Mouse (Mus musculus) ES-Bruce4 (cell line): Measurements from ENCODE around the gene Syne3.

ENCODE experiments used
- CTCF ChIP-seq: IDR thresholded peaks from one replicate; pipeline ENCODE4 v1.8.1; 2011; ENCODE audit warnings: low read depth, low read length
- EP300 ChIP-seq: IDR thresholded peaks from 2 replicates; pipeline ENCODE4 v1.6.1; 2011; ENCODE audit warnings: low read depth, low read length; ENCODE audit not compliant: insufficient read depth
- POLR2A ChIP-seq: IDR thresholded peaks from one replicate; pipeline ENCODE4 v1.8.1; 2011; ENCODE audit warnings: low read length; ENCODE audit not compliant: insufficient read depth

DNA sequence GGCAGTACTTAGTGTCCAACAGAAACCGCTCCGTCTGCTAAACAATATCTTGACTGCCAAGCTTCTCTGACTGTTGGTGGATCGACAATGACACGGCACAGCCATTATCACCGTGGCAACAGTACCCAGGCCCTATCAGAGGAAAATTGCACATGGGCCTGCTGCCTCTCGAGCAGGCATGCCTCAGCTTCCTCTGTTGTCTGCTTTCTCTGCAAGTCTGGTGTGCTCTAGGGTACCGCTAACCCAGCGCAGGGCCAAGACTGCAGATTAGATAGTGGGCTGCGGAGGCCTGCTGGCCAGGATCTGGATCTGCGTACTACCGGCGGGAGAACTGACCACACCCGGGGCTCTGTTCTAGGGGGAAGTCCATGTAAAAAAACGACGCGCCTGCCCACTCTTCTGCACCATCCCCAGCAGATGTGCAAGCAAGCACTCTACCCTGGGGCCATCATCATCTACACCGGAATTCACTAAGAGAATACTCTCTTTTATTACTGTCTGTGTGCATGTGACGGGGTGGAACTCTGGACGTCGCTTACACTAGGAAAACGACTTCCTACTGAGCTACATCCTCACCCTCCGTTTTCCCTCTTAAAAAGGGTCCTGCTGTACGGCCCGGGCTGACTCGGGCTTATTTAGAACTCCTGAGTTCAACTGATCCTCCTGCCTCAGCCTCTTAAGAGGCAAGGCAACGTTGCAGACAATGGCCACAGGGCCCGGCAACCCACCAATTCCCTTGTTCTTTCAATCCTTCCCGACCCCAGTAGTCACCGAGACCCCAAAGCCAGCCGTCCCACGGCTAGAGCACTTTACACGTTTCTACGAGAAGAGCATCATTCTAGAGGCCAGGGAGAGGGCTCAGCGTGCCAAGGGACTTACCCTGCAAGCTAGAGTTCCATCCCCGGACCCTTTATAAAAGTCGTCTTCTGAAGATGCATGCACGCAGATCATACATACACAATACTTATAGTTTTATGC lies 21.8 kb upstream of the Syne3 start:
- no peak for TF ChIP-seq POLR2A
- TF ChIP-seq EP300 = no peak
- no peak for TF ChIP-seq CTCF
